Mouse (Mus musculus): Measurements from ENCODE around the gene Slc38a8.

- TF ChIP-seq POLR2A (IDR thresholded peaks at IDR 0.05; ENCODE audit: borderline replicate concordance, extremely low read depth, insufficient read depth, insufficient read length, poor library complexity, severe bottlenecking) (no peak), CTCF (IDR thresholded peaks at IDR 0.05; ENCODE audit: borderline replicate concordance, extremely low read depth, insufficient read depth, insufficient read length) (no peak)
These were observed 61.6 kb downstream of the Slc38a8 start for GRCm38 (mm10) chr8:119439893-119440249.
